Mouse (Mus musculus) heart, postnatal 0 days (tissue): ENCODE measurements around the gene Fbxl20. TPM values are rescaled to one million over a fixed set of nuclear protein-coding genes. Genes with fewer than 3 reads are reported as not detected.

Source experiments
- ATAC-seq: fragments of 200-750 bp; cut with Nextera tagmentation; 2 replicates; pipeline ENCODE4 v1.8.0; 2017; ENCODE audit warnings: low read depth, moderate number of reproducible peaks, moderate library complexity; ENCODE audit not compliant: insufficient read depth
- DNase-seq: peaks from one replicate; pipeline ENCODE4 v3.0.0-alpha.2; 2016; ENCODE audit warnings: low spot score
- H3K27ac ChIP-seq: fragments of 300-500 bp; sonication (generic); 2 replicates; pipeline ENCODE4 v1.5.1; 2014; ENCODE audit warnings: low read depth, mild to moderate bottlenecking
- H3K27me3 ChIP-seq: fragments of 300-500 bp; sonication (generic); 2 replicates; pipeline ENCODE4 v1.6.1; 2014; ENCODE audit warnings: low read length, mixed read lengths; ENCODE audit not compliant: control insufficient read depth, insufficient read depth
- H3K36me3 ChIP-seq: fragments of 300-500 bp; sonication (generic); replicated peaks from 2 replicates; pipeline ENCODE4 v1.6.1; 2014; ENCODE audit warnings: low read length, mixed read lengths; ENCODE audit not compliant: control insufficient read depth, insufficient read depth
- H3K4me1 ChIP-seq: fragments of 300-500 bp; sonication (generic); 2 replicates; pipeline ENCODE4 v1.6.1; 2014; ENCODE audit warnings: antibody characterized with exemption; ENCODE audit not compliant: control insufficient read depth, insufficient read depth
- H3K4me2 ChIP-seq: fragments of 300-500 bp; sonication (generic); 2 replicates; pipeline ENCODE4 v1.6.1; 2014; ENCODE audit warnings: low read depth, mild to moderate bottlenecking, low read length, moderate library complexity
- H3K4me3 ChIP-seq: fragments of 300-500 bp; sonication (generic); 2 replicates; pipeline ENCODE4 v1.5.1; 2014; ENCODE audit warnings: low read depth, low read length
- H3K9ac ChIP-seq: fragments of 300-500 bp; sonication (generic); replicated peaks from 2 replicates; pipeline ENCODE4 v1.6.1; 2014; ENCODE audit warnings: low read depth, low read length, mixed read lengths
- H3K9me3 ChIP-seq: fragments of 300-500 bp; sonication (generic); replicated peaks from 2 replicates; pipeline ENCODE4 v1.6.1; 2016; ENCODE audit warnings: low read length; ENCODE audit not compliant: control insufficient read depth
- CTCF ChIP-seq: IDR thresholded peaks from 2 replicates; pipeline ENCODE4 v1.5.1; 2016; ENCODE audit warnings: antibody characterized with exemption, control low read depth, low read depth
- EP300 ChIP-seq: IDR thresholded peaks from 2 replicates; pipeline ENCODE4 v1.6.1; 2016; ENCODE audit warnings: antibody characterized with exemption, low read depth
- WGBS: fragments of 180-500 bp; shearing (Covaris S2); extraction: QIAGEN DNeasy Blood & Tissue Kit; methylation state at CpG from one replicate; pipeline ENCODE4 v1.1.7; 2014; 5-methylcytosine and 5-hydroxymethylcytosine counted together
- polyA plus RNA-seq: library from polyadenylated mRNA; unstranded; fragments of >200 nt; fragmentation: Nextera tagmentation; extraction: Ambion mirVana; gene quantifications from 2 replicates; pipeline ENCODE4 v1.2.1, GENCODE M21; 2015
- total RNA-seq: library from RNA; depleted of rRNA; stranded (reverse); fragments of >200 nt; gene quantifications from 2 replicates; pipeline ENCODE4 v1.2.3, GENCODE M21; 2014; ENCODE audit warnings: low replicate concordance

Gene Fbxl20
- total and polyA plus RNA-seq, 2 experiments from 2014 or later = 8.8 to 12.5 TPM

- Histone ChIP-seq H3K36me3 (peaks cover 40% of the 10 kb centered on the region), H3K27ac (peak overlapping the region; percentile 78), H3K27me3 (no peaks in the 10 kb centered on the region), H3K9me3 (no peaks in the 10 kb centered on the region), H3K4me3 (no peak overlapping the region), H3K4me2 (no peak overlapping the region), H3K4me1 (peaks cover 14% of the 10 kb centered on the region), H3K9ac (0 out of 2 replicates have a peak overlapping the region, but pooled peaks have one; percentile 1)
- DNase-seq = peak; percentile 15
- WGBS = 55% methylated on average over 1 of the region's 1 CpGs
- no peak for ATAC-seq
- TF ChIP-seq EP300 (no peak), CTCF (no peak)
Measured at GRCm38 (mm10) chr11:98114363-98114762, 35.8 kb downstream of the Fbxl20 start.

DNA sequence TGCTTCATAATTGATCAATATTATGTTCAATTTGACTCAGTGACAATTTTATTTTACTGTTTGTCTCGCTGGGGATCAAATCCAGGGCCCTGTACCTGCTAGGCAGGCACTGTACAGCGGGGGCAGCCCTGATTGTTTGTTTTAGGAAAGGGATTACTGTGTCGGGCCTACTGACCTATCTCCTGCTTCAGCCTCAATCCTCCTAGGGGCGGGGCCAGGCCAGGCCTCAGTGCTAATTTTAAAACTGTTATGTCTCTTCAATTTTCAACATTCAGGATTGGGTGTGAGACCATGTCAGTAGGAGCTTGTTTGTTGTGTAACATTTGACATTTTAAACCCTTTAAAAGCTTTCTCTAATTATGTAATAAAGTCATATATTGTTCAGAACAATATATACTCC lies 36.7 kb downstream of the Fbxl20 start:
- H3K36me3 ChIP-seq = peaks cover 48% of the 10 kb centered on the region
- no peaks in the 10 kb centered on the region for H3K9me3 ChIP-seq
- 52% methylated on average over 4 of the region's 4 CpGs for WGBS
- no peaks in the 10 kb centered on the region for H3K27me3 ChIP-seq
- ATAC-seq = no peak
- TF ChIP-seq EP300 (no peak), CTCF (no peak)
- no peak overlapping the region for H3K4me3 ChIP-seq
- peaks cover 14% of the 10 kb centered on the region for H3K4me1 ChIP-seq
- H3K9ac ChIP-seq = no peak overlapping the region
- H3K27ac ChIP-seq = no peak overlapping the region
- H3K4me2 ChIP-seq = no peak overlapping the region
- DNase-seq = no peak

DNA sequence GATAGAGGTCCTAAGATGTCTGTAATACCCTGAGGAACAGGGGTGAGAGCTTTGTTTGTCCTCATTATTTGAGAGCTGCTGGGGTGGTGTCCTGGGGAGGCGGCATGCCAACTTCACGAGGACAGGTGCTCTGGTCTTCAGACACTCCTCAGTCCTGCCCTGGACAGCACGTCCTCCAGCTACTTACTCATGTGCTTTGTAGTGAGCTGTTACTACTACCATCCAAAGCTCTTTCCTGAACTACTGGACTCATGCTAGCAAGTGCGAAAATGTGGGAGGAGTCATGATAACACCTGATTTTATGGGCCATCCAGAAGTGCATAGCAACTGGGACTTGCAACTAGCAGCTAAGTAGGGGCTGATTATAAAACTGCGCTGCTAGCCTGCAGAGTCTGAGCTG lies 40.5 kb downstream of the Fbxl20 start:
- TF ChIP-seq EP300 (no peak), CTCF (no peak)
- ATAC-seq = no peak

DNA sequence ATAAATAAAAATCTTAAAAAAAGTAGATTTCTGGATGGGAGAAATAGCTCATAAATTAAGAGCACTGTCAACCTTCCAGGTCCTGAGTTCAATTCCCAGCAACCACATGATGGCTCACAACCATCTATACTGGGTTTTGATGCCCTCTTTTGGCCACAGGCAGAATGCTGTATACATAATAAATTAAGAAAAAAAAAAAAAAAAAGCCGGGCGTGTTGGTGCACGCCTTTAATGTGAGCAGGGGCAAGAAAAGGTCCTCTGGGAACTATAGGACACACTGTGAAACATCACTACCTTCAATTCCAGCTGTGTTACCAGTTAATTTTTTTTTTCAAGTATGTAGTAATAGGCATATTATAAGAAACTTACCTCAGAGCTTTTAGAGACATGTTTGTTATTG lies 48.9 kb downstream of the Fbxl20 start:
- no peaks in the 10 kb centered on the region for H3K4me1 ChIP-seq
- no peak overlapping the region for H3K9ac ChIP-seq
- H3K4me3 ChIP-seq = no peak overlapping the region
- H3K9me3 ChIP-seq = no peaks in the 10 kb centered on the region
- ATAC-seq (no peak), DNase-seq (no peak)
- 98% methylated on average over 3 of the region's 3 CpGs for WGBS
- peaks cover 83% of the 10 kb centered on the region for H3K36me3 ChIP-seq
- TF ChIP-seq EP300 (no peak), CTCF (no peak)
- H3K27ac ChIP-seq = no peak overlapping the region
- H3K4me2 ChIP-seq = no peak overlapping the region
- no peaks in the 10 kb centered on the region for H3K27me3 ChIP-seq

More for the DNA sequence above, 40.5 kb downstream of the Fbxl20 start:
- DNase-seq = no peak
- H3K9ac ChIP-seq = no peak overlapping the region
- no peak overlapping the region for H3K4me2 ChIP-seq
- no peaks in the 10 kb centered on the region for H3K9me3 ChIP-seq
- peaks cover 14% of the 10 kb centered on the region for H3K4me1 ChIP-seq
- WGBS = 75% methylated on average over 5 of the region's 5 CpGs
- peaks cover 76% of the 10 kb centered on the region for H3K36me3 ChIP-seq
- H3K27ac ChIP-seq = no peak overlapping the region
- no peaks in the 10 kb centered on the region for H3K27me3 ChIP-seq
- no peak overlapping the region for H3K4me3 ChIP-seq

GRCm38 (mm10) chr11:98090583-98090982 lies 59.6 kb downstream of the Fbxl20 start:
- Histone ChIP-seq H3K27ac (no peak overlapping the region), H3K27me3 (no peaks in the 10 kb centered on the region), H3K4me2 (no peak overlapping the region), H3K4me1 (no peaks in the 10 kb centered on the region), H3K9ac (no peak overlapping the region), H3K36me3 (peaks cover 57% of the 10 kb centered on the region), H3K4me3 (no peak overlapping the region), H3K9me3 (no peaks in the 10 kb centered on the region)
- no peak for DNase-seq
- ATAC-seq = no peak
- 61% methylated on average over 9 of the region's 9 CpGs for WGBS
- TF ChIP-seq EP300 (no peak), CTCF (no peak)

DNA sequence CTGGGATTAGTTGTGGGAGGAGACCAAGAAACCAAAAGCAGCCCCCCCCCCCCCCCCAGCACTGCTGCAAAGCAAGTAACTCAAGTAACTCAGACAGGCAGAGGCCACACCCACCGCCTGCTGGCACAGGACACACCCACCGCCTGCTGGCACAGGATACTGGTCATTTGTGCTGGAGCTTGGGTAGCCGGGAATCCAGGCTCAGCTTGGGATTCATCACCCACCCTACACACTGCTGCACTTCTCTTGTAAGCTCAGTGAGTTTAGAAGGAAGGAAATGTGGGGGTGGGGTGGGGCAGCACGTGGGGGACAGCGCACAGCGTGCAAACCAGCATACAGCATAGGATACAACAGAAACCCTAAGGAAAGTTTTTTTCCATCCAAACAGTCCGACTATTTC lies 62.0 kb downstream of the Fbxl20 start:
- Histone ChIP-seq H3K9me3 (no peaks in the 10 kb centered on the region), H3K36me3 (peaks cover 48% of the 10 kb centered on the region), H3K9ac (no peak overlapping the region), H3K27me3 (no peaks in the 10 kb centered on the region), H3K4me3 (no peak overlapping the region), H3K4me2 (0 out of 2 replicates have a peak overlapping the region, but pooled peaks have one; percentile 1), H3K4me1 (no peaks in the 10 kb centered on the region), H3K27ac (no peak overlapping the region)
- WGBS = 32% methylated on average over 7 of the region's 7 CpGs
- no peak for TF ChIP-seq EP300
- TF ChIP-seq CTCF = no peak
- ATAC-seq (peak; percentile 82), DNase-seq (peak; percentile 60)
